Mouse (Mus musculus): Measurements from ENCODE around the gene Abca5. TPM values are rescaled to one million over a fixed set of nuclear protein-coding genes. Genes with fewer than 3 reads are reported as not detected.

Abca5 gene
- polyA plus RNA-seq, 1 experiment from 2014 or later: 4.9 TPM

- no peak overlapping the region for H3K4me2 ChIP-seq (ENCODE audit: low read depth, severe bottlenecking)
- no peaks in the 10 kb centered on the region for H3K9me3 ChIP-seq (ENCODE audit: control insufficient read depth, low read length)
- H3K4me1 ChIP-seq (ENCODE audit: control insufficient read depth, insufficient read depth, low read length): no peaks in the 10 kb centered on the region
- H3K4me3 ChIP-seq (ENCODE audit: low read depth, low read length): no peak overlapping the region
- 77% methylated on average over 3 of the region's 3 CpGs for WGBS
- ATAC-seq (ENCODE audit: insufficient number of reproducible peaks, low FRiP score, low TSS enrichment, low read depth): no peak
- H3K27me3 ChIP-seq (ENCODE audit: control insufficient read depth, insufficient read depth, low read length): no peaks in the 10 kb centered on the region
- H3K9ac ChIP-seq (ENCODE audit: low read length): no peak overlapping the region
- DNase-seq (ENCODE audit: low spot score): no peak
- H3K27ac ChIP-seq (replicated peaks; ENCODE audit: low read depth, low read length): no peak overlapping the region
- no peaks in the 10 kb centered on the region for H3K36me3 ChIP-seq (ENCODE audit: control insufficient read depth, insufficient read depth, low read length)
These were observed 49.1 kb downstream of the Abca5 start for GRCm38 (mm10) chr11:110288423-110288822.

- no peaks in the 10 kb centered on the region for H3K4me1 ChIP-seq (ENCODE audit: control insufficient read depth, insufficient read depth, low read length)
- WGBS: 75% methylated on average over 9 of the region's 9 CpGs
- H3K36me3 ChIP-seq (ENCODE audit: control insufficient read depth, insufficient read depth, low read length): no peaks in the 10 kb centered on the region
- no peak overlapping the region for H3K27ac ChIP-seq (replicated peaks; ENCODE audit: low read depth, low read length)
- ATAC-seq (ENCODE audit: insufficient number of reproducible peaks, low FRiP score, low TSS enrichment, low read depth) (no peak), DNase-seq (ENCODE audit: low spot score) (no peak)
- H3K4me2 ChIP-seq (ENCODE audit: low read depth, severe bottlenecking): no peak overlapping the region
- no peaks in the 10 kb centered on the region for H3K27me3 ChIP-seq (ENCODE audit: control insufficient read depth, insufficient read depth, low read length)
- H3K9ac ChIP-seq (ENCODE audit: low read length): no peak overlapping the region
- H3K9me3 ChIP-seq (ENCODE audit: control insufficient read depth, low read length): no peaks in the 10 kb centered on the region
- H3K4me3 ChIP-seq (ENCODE audit: low read depth, low read length): no peak overlapping the region
These were observed 49.8 kb downstream of the Abca5 start for GRCm38 (mm10) chr11:110287694-110288093.

- 83% methylated on average over 3 of the region's 3 CpGs for WGBS
- no peak for ATAC-seq (ENCODE audit: insufficient number of reproducible peaks, low FRiP score, low TSS enrichment, low read depth)
- no peak overlapping the region for H3K27ac ChIP-seq (replicated peaks; ENCODE audit: low read depth, low read length)
- no peaks in the 10 kb centered on the region for H3K27me3 ChIP-seq (ENCODE audit: control insufficient read depth, insufficient read depth, low read length)
- H3K4me1 ChIP-seq (ENCODE audit: control insufficient read depth, insufficient read depth, low read length): no peaks in the 10 kb centered on the region
- no peaks in the 10 kb centered on the region for H3K9me3 ChIP-seq (ENCODE audit: control insufficient read depth, low read length)
- no peak for DNase-seq (ENCODE audit: low spot score)
- H3K4me3 ChIP-seq (ENCODE audit: low read depth, low read length): no peak overlapping the region
- H3K4me2 ChIP-seq (ENCODE audit: low read depth, severe bottlenecking): no peak overlapping the region
- H3K9ac ChIP-seq (ENCODE audit: low read length): no peak overlapping the region
- H3K36me3 ChIP-seq (ENCODE audit: control insufficient read depth, insufficient read depth, low read length): no peaks in the 10 kb centered on the region
These were observed 51.2 kb downstream of the Abca5 start for GRCm38 (mm10) chr11:110286331-110286730.

- H3K9me3 ChIP-seq (ENCODE audit: control insufficient read depth, low read length): no peaks in the 10 kb centered on the region
- no peak for DNase-seq (ENCODE audit: low spot score)
- H3K4me2 ChIP-seq (ENCODE audit: low read depth, severe bottlenecking): no peak overlapping the region
- no peak overlapping the region for H3K4me3 ChIP-seq (ENCODE audit: low read depth, low read length)
- 79% methylated on average over 10 of the region's 10 CpGs for WGBS
- ATAC-seq (ENCODE audit: insufficient number of reproducible peaks, low FRiP score, low TSS enrichment, low read depth): no peak
- H3K27ac ChIP-seq (replicated peaks; ENCODE audit: low read depth, low read length): no peak overlapping the region
- H3K36me3 ChIP-seq (ENCODE audit: control insufficient read depth, insufficient read depth, low read length): no peaks in the 10 kb centered on the region
- H3K9ac ChIP-seq (ENCODE audit: low read length): no peak overlapping the region
- no peaks in the 10 kb centered on the region for H3K27me3 ChIP-seq (ENCODE audit: control insufficient read depth, insufficient read depth, low read length)
- H3K4me1 ChIP-seq (ENCODE audit: control insufficient read depth, insufficient read depth, low read length): no peaks in the 10 kb centered on the region
These were observed 52.7 kb downstream of the Abca5 start for GRCm38 (mm10) chr11:110284849-110285248.

- WGBS: 90% methylated on average over 9 of the region's 9 CpGs
- no peaks in the 10 kb centered on the region for H3K9me3 ChIP-seq (ENCODE audit: control insufficient read depth, low read length)
These were observed 53.2 kb downstream of the Abca5 start for GRCm38 (mm10) chr11:110284185-110284787.

GRCm38 (mm10) chr11:110274794-110275193, 62.7 kb downstream of the Abca5 start:
- Histone ChIP-seq H3K4me1 (ENCODE audit: control insufficient read depth, insufficient read depth, low read length) (no peaks in the 10 kb centered on the region), H3K27me3 (ENCODE audit: control insufficient read depth, insufficient read depth, low read length) (no peaks in the 10 kb centered on the region), H3K27ac (replicated peaks; ENCODE audit: low read depth, low read length) (no peak overlapping the region), H3K4me3 (ENCODE audit: low read depth, low read length) (no peak overlapping the region), H3K9ac (ENCODE audit: low read length) (no peak overlapping the region), H3K4me2 (ENCODE audit: low read depth, severe bottlenecking) (no peak overlapping the region), H3K9me3 (ENCODE audit: control insufficient read depth, low read length) (no peaks in the 10 kb centered on the region), H3K36me3 (ENCODE audit: control insufficient read depth, insufficient read depth, low read length) (no peaks in the 10 kb centered on the region)
- WGBS: 65% methylated on average over 3 of the region's 3 CpGs
- ATAC-seq (ENCODE audit: insufficient number of reproducible peaks, low FRiP score, low TSS enrichment, low read depth): no peak
- no peak for DNase-seq (ENCODE audit: low spot score)

More at GRCm38 (mm10) chr11:110284185-110284787, 53.2 kb downstream of the Abca5 start:
- H3K4me2 ChIP-seq (ENCODE audit: low read depth, severe bottlenecking): no peak overlapping the region
- no peak overlapping the region for H3K27ac ChIP-seq (replicated peaks; ENCODE audit: low read depth, low read length)
- DNase-seq (ENCODE audit: low spot score) (no peak), ATAC-seq (ENCODE audit: insufficient number of reproducible peaks, low FRiP score, low TSS enrichment, low read depth) (no peak)
- H3K4me3 ChIP-seq (ENCODE audit: low read depth, low read length): no peak overlapping the region
- no peaks in the 10 kb centered on the region for H3K27me3 ChIP-seq (ENCODE audit: control insufficient read depth, insufficient read depth, low read length)
- no peaks in the 10 kb centered on the region for H3K4me1 ChIP-seq (ENCODE audit: control insufficient read depth, insufficient read depth, low read length)
- no peaks in the 10 kb centered on the region for H3K36me3 ChIP-seq (ENCODE audit: control insufficient read depth, insufficient read depth, low read length)
- no peak overlapping the region for H3K9ac ChIP-seq (ENCODE audit: low read length)

- H3K27ac ChIP-seq (replicated peaks; ENCODE audit: low read depth, low read length): no peak overlapping the region
- H3K4me1 ChIP-seq (ENCODE audit: control insufficient read depth, insufficient read depth, low read length): no peaks in the 10 kb centered on the region
- no peaks in the 10 kb centered on the region for H3K9me3 ChIP-seq (ENCODE audit: control insufficient read depth, low read length)
- WGBS: 5% methylated on average over 5 of the region's 5 CpGs
- no peak overlapping the region for H3K4me3 ChIP-seq (ENCODE audit: low read depth, low read length)
- H3K36me3 ChIP-seq (ENCODE audit: control insufficient read depth, insufficient read depth, low read length): no peaks in the 10 kb centered on the region
- DNase-seq (ENCODE audit: low spot score) (peak; percentile 80), ATAC-seq (ENCODE audit: insufficient number of reproducible peaks, low FRiP score, low TSS enrichment, low read depth) (0 out of 2 replicates have a peak, but pooled peaks have one; percentile 44)
- no peak overlapping the region for H3K4me2 ChIP-seq (ENCODE audit: low read depth, severe bottlenecking)
- no peak overlapping the region for H3K9ac ChIP-seq (ENCODE audit: low read length)
- H3K27me3 ChIP-seq (ENCODE audit: control insufficient read depth, insufficient read depth, low read length): no peaks in the 10 kb centered on the region
These were observed 65.8 kb downstream of the Abca5 start for GRCm38 (mm10) chr11:110271745-110272144.

GRCm38 (mm10) chr11:110268244-110268844, 69.2 kb downstream of the Abca5 start:
- WGBS: 40% methylated on average over 8 of the region's 8 CpGs
- peak; percentile 97 for DNase-seq (ENCODE audit: low spot score)
- no peaks in the 10 kb centered on the region for H3K27me3 ChIP-seq (ENCODE audit: control insufficient read depth, insufficient read depth, low read length)
- no peak overlapping the region for H3K9ac ChIP-seq (ENCODE audit: low read length)
- no peak overlapping the region; the same call in 1 of the 2 replicates for H3K4me2 ChIP-seq (ENCODE audit: low read depth, severe bottlenecking)
- H3K4me3 ChIP-seq (ENCODE audit: low read depth, low read length): no peak overlapping the region
- no peaks in the 10 kb centered on the region for H3K36me3 ChIP-seq (ENCODE audit: control insufficient read depth, insufficient read depth, low read length)
- no peaks in the 10 kb centered on the region for H3K9me3 ChIP-seq (ENCODE audit: control insufficient read depth, low read length)
- peak; percentile 76 for ATAC-seq (ENCODE audit: insufficient number of reproducible peaks, low FRiP score, low TSS enrichment, low read depth)
- no peak overlapping the region for H3K27ac ChIP-seq (replicated peaks; ENCODE audit: low read depth, low read length)
- no peaks in the 10 kb centered on the region for H3K4me1 ChIP-seq (ENCODE audit: control insufficient read depth, insufficient read depth, low read length)

Measured in limb, embryonic 11.5 days (tissue).